Mouse (Mus musculus): ENCODE data around the gene Atp2b2. TPM values are rescaled to one million over a fixed set of nuclear protein-coding genes. Genes with fewer than 3 reads are reported as not detected.

Gene Atp2b2
- total RNA-seq, 2 experiments from 2014 or later: 204 to 209 TPM

GRCm38 (mm10) chr6:113862955-113863354, 179.5 kb downstream of the Atp2b2 start:
- intact Hi-C loops (cut with DNase I): no loop called here

GRCm38 (mm10) chr6:113861938-113862337, 180.5 kb downstream of the Atp2b2 start:
- intact Hi-C loops (cut with DNase I): no loop called here
- no peak for DNase-seq

More at GRCm38 (mm10) chr6:113862955-113863354, 179.5 kb downstream of the Atp2b2 start:
- no peak for DNase-seq

GRCm38 (mm10) chr6:113861375-113861770, 181.0 kb downstream of the Atp2b2 start:
- no peak for DNase-seq
- intact Hi-C loops (cut with DNase I): no loop called here

GRCm38 (mm10) chr6:113860735-113861374, 181.6 kb downstream of the Atp2b2 start:
- peak; percentile 99 for DNase-seq

GRCm38 (mm10) chr6:113860023-113860734, 182.2 kb downstream of the Atp2b2 start:
- DNase-seq: no peak
- intact Hi-C loops (cut with DNase I): no loop called here

More at GRCm38 (mm10) chr6:113860735-113861374, 181.6 kb downstream of the Atp2b2 start:
- intact Hi-C loops (cut with DNase I): no loop called here

GRCm38 (mm10) chr6:113858317-113858716, 184.1 kb downstream of the Atp2b2 start:
- DNase-seq: peak; percentile 59
- intact Hi-C loops (cut with DNase I): no loop called here

GRCm38 (mm10) chr6:113857310-113857873, 185.0 kb downstream of the Atp2b2 start:
- intact Hi-C loops (cut with DNase I): no loop called here

GRCm38 (mm10) chr6:113856790-113857189, 185.6 kb downstream of the Atp2b2 start:
- intact Hi-C loops (cut with DNase I): no loop called here
- peak; percentile 95 for DNase-seq

More at GRCm38 (mm10) chr6:113857310-113857873, 185.0 kb downstream of the Atp2b2 start:
- peak; percentile 53 for DNase-seq

- DNase-seq: peak; percentile 50
- intact Hi-C loops (cut with DNase I): no loop called here
Observed at GRCm38 (mm10) chr6:113856095-113856646, 186.2 kb downstream of the Atp2b2 start.

- peak; percentile 71 for DNase-seq
- intact Hi-C loops (cut with DNase I): no loop called here
Observed at GRCm38 (mm10) chr6:113855581-113855980, 186.8 kb downstream of the Atp2b2 start.

GRCm38 (mm10) chr6:113852318-113852717, 190.1 kb downstream of the Atp2b2 start:
- peak; percentile 60 for DNase-seq
- intact Hi-C loops (cut with DNase I): no loop called here

- DNase-seq: no peak
- intact Hi-C loops (cut with DNase I): no loop called here
Observed at GRCm38 (mm10) chr6:113849819-113850218, 192.6 kb downstream of the Atp2b2 start.

- intact Hi-C loops (cut with DNase I): no loop called here
- DNase-seq: no peak
Observed at GRCm38 (mm10) chr6:113848655-113849054, 193.8 kb downstream of the Atp2b2 start.

- no peak for DNase-seq
- intact Hi-C loops (cut with DNase I): no loop called here
Observed at GRCm38 (mm10) chr6:113847092-113847491, 195.3 kb downstream of the Atp2b2 start.

GRCm38 (mm10) chr6:113843248-113843647, 199.2 kb downstream of the Atp2b2 start:
- intact Hi-C loops (cut with DNase I): no loop called here
- DNase-seq: no peak

- DNase-seq: no peak
- intact Hi-C loops (cut with DNase I): no loop called here
Observed at GRCm38 (mm10) chr6:113838493-113838892, 203.9 kb downstream of the Atp2b2 start.

GRCm38 (mm10) chr6:113837740-113838139, 204.7 kb downstream of the Atp2b2 start:
- intact Hi-C loops (cut with DNase I): no loop called here
- DNase-seq: no peak

- intact Hi-C loops (cut with DNase I): no loop called here
Observed at GRCm38 (mm10) chr6:113836545-113836944, 205.9 kb downstream of the Atp2b2 start.

GRCm38 (mm10) chr6:113830463-113830862, 211.9 kb downstream of the Atp2b2 start:
- no peak for DNase-seq
- intact Hi-C loops (cut with DNase I): no loop called here

More at GRCm38 (mm10) chr6:113836545-113836944, 205.9 kb downstream of the Atp2b2 start:
- DNase-seq: no peak

- DNase-seq: no peak
- intact Hi-C loops (cut with DNase I): no loop called here
Observed at GRCm38 (mm10) chr6:113827309-113827708, 215.1 kb downstream of the Atp2b2 start.

- peak; percentile 78 for DNase-seq
- intact Hi-C loops (cut with DNase I): no loop called here
Observed at GRCm38 (mm10) chr6:113822417-113822816, 220.0 kb downstream of the Atp2b2 start.

Data from left cerebral cortex, postnatal 4 days (tissue).